Mouse (Mus musculus) testis, postnatal 10 days (tissue): ENCODE data around the gene Olfr134.
"Not testable (repeated sequence)": the region's sequence is repeated elsewhere in the genome, so short reads cannot be mapped to it uniquely, and the experiment has no call there.

Source experiments
- DNase-seq: peaks from one replicate; pipeline ENCODE4 v3.0.0; 2021; ENCODE audit warnings: low spot score

Olfr134 gene

GRCm38 (mm10) chr17:38171088-38171487, at the start of gene Olfr134:
TSS of gene Olfr134 (plus strand) at chr17:38171388.
- no peak for DNase-seq

- DNase-seq, result not testable (repeated sequence)
Measured at GRCm38 (mm10) chr17:38124199-38124598, 47.0 kb upstream of the Olfr134 start.

- not testable (repeated sequence) for DNase-seq
Measured at GRCm38 (mm10) chr17:38125371-38125770, 45.8 kb upstream of the Olfr134 start.

- no peak for DNase-seq
Measured at GRCm38 (mm10) chr17:38134426-38134825, 36.8 kb upstream of the Olfr134 start, which contains the start of gene Olfr132. TSS of gene Olfr132 (minus strand) at chr17:38134526.

DNA sequence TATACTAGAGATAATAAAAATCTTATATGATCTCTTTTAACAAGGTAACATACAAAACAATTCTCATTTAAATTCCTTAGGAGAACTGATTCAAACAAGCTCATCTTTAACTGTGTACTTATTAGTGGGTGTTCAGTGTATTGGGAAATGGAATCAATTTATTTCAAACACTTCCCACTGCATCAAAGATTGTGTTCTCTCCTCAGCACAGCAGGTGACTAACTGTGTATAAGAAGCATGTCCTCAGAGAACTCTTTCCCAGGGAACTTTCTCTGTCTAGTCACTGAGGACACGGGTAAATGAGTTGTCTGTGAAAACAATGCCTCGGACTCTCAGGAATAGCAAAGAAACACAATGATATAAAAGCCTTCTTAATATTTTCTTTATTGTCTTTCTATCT, 26.2 kb upstream of the Olfr134 start, which contains the start of gene Olfr133:
Gene Olfr133, plus strand, starts transcription at position 301 of the 400 bp plus-strand sequence.
- DNase-seq, result no peak

DNA sequence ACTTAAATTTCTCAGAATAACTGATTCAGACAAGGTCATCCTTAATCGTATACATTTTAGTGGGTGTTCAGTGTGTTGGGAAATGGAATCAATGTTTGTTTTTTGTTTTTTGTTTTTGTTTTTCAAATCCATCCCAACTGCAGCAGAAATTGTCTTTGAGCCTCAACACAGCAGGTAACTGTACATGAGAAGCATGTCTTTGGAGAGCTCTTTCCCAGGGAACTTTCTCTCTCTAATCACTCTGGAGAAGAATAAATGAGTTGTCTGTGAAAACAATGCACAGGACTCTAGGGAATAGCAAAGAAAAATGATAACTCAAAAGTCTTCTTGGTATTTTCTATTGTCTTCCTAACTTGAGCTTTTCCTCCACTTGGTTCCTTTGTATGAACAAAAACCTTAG, 32.8 kb downstream of the Olfr134 start, which contains the start of gene Olfr135:
Gene Olfr135, plus strand, starts transcription at position 301 of the 400 bp plus-strand sequence.
- no peak for DNase-seq
